Mouse (Mus musculus) limb, embryonic 11.5 days (tissue): Measurements from ENCODE around the gene Olfr978. TPM values are rescaled to one million over a fixed set of nuclear protein-coding genes. Genes with fewer than 3 reads are reported as not detected.
"Not testable (repeated sequence)": the region's sequence is repeated elsewhere in the genome, so short reads cannot be mapped to it uniquely, and the experiment has no call there.

Experiments used
- ATAC-seq: fragments of 200-750 bp; cut with Nextera tagmentation; 2 replicates; pipeline ENCODE4 v1.8.0; 2017; ENCODE audit warnings: low read depth; ENCODE audit not compliant: insufficient number of reproducible peaks, low FRiP score, low TSS enrichment
- DNase-seq: peaks from one replicate; pipeline ENCODE4 v3.0.0-alpha.2; 2015; ENCODE audit warnings: low spot score
- H3K27ac ChIP-seq: fragments of 300-500 bp; sonication (generic); replicated peaks from 2 replicates; pipeline ENCODE4 v1.5.1; 2014; ENCODE audit warnings: low read depth, mild to moderate bottlenecking, low read length
- H3K27me3 ChIP-seq: fragments of 300-500 bp; sonication (generic); 2 replicates; pipeline ENCODE4 v1.6.1; 2014; ENCODE audit warnings: mild to moderate bottlenecking, low read length, mixed read lengths; ENCODE audit not compliant: control insufficient read depth, insufficient read depth
- H3K36me3 ChIP-seq: fragments of 300-500 bp; sonication (generic); 2 replicates; pipeline ENCODE4 v1.6.1; 2014; ENCODE audit warnings: mild to moderate bottlenecking, low read length, moderate library complexity, mixed read lengths; ENCODE audit not compliant: control insufficient read depth, insufficient read depth
- H3K4me1 ChIP-seq: fragments of 300-500 bp; sonication (generic); 2 replicates; pipeline ENCODE4 v1.6.1; 2014; ENCODE audit warnings: low read length, mixed read lengths; ENCODE audit not compliant: control insufficient read depth, insufficient read depth
- H3K4me2 ChIP-seq: fragments of 300-500 bp; sonication (generic); 2 replicates; pipeline ENCODE4 v1.6.1; 2014; ENCODE audit warnings: low read depth, mild to moderate bottlenecking, moderate library complexity; ENCODE audit not compliant: severe bottlenecking
- H3K4me3 ChIP-seq: fragments of 300-500 bp; sonication (generic); 2 replicates; pipeline ENCODE4 v1.5.1; 2014; ENCODE audit warnings: low read depth, low read length
- H3K9ac ChIP-seq: fragments of 300-500 bp; sonication (generic); 2 replicates; pipeline ENCODE4 v1.6.1; 2014; ENCODE audit warnings: mild to moderate bottlenecking, low read length
- H3K9me3 ChIP-seq: fragments of 300-500 bp; sonication (generic); 2 replicates; pipeline ENCODE4 v1.6.1; 2016; ENCODE audit warnings: low read length; ENCODE audit not compliant: control insufficient read depth
- WGBS: fragments of 180-500 bp; shearing (Covaris S2); extraction: QIAGEN DNeasy Blood & Tissue Kit; methylation state at CpG from one replicate; pipeline ENCODE4 v1.1.7; 2014; 5-methylcytosine and 5-hydroxymethylcytosine counted together
- polyA plus RNA-seq: library from polyadenylated mRNA; unstranded; fragments of >200 nt; fragmentation: Nextera tagmentation; extraction: Ambion mirVana; gene quantifications from 2 replicates; pipeline ENCODE4 v1.2.1, GENCODE M21; 2014

Olfr978 gene
- not detected in 2 replicates for polyA plus RNA-seq

- H3K27ac ChIP-seq, result no peak within 1 kb of the TSS
- WGBS, result 92% methylated on average over 2 of the region's 2 CpGs
These were observed at the start of gene Olfr978 for GRCm38 (mm10) chr9:39991813-39992212. Gene Olfr978 (plus strand): TSS chr9:39992113.

GRCm38 (mm10) chr9:39951946-39952345, 40.0 kb upstream of the Olfr978 start, which contains the start of gene Olfr975:
Gene Olfr975 (minus strand): TSS chr9:39952046.
- no peaks in the 10 kb centered on the region for H3K36me3 ChIP-seq
- H3K4me3 ChIP-seq, result no peak within 1 kb of the TSS
- H3K9me3 ChIP-seq, result no peaks in the 10 kb centered on the region
- DNase-seq, result no peak
- 65% methylated on average over 1 of the region's 1 CpGs for WGBS
- no peak within 1 kb of the TSS for H3K4me2 ChIP-seq
- no peak for ATAC-seq
- no peaks in the 10 kb centered on the region for H3K27me3 ChIP-seq
- no peak within 1 kb of the TSS for H3K27ac ChIP-seq
- no peaks in the 10 kb centered on the region for H3K4me1 ChIP-seq
- H3K9ac ChIP-seq, result no peak within 1 kb of the TSS

More at GRCm38 (mm10) chr9:39991813-39992212, at the start of gene Olfr978:
- Histone ChIP-seq H3K36me3 (no peaks in the 10 kb centered on the region), H3K9me3 (no peaks in the 10 kb centered on the region), H3K4me1 (no peaks in the 10 kb centered on the region), H3K27me3 (no peaks in the 10 kb centered on the region), H3K4me2 (no peak within 1 kb of the TSS), H3K4me3 (no peak within 1 kb of the TSS), H3K9ac (no peak within 1 kb of the TSS)
- no peak for ATAC-seq
- no peak for DNase-seq

- H3K4me3 ChIP-seq, H3K27me3 ChIP-seq, H3K9ac ChIP-seq, ATAC-seq, DNase-seq, H3K4me1 ChIP-seq, H3K9me3 ChIP-seq, H3K4me2 ChIP-seq, H3K36me3 ChIP-seq, H3K27ac ChIP-seq: not testable (repeated sequence)
- 85% methylated on average over 6 of the region's 9 CpGs for WGBS
These were observed 30.9 kb upstream of the Olfr978 start, which contains the start of gene Olfr976 for GRCm38 (mm10) chr9:39961033-39961432. Gene Olfr976 (minus strand): TSS chr9:39961133.

GRCm38 (mm10) chr9:39976581-39977145, 15.2 kb upstream of the Olfr978 start:
- ATAC-seq, H3K4me2 ChIP-seq, H3K9ac ChIP-seq, H3K4me1 ChIP-seq, DNase-seq, H3K36me3 ChIP-seq, H3K27ac ChIP-seq, H3K27me3 ChIP-seq, H3K9me3 ChIP-seq, H3K4me3 ChIP-seq: not testable (repeated sequence)
- WGBS, result 95% methylated on average over 1 of the region's 1 CpGs

- DNase-seq (no peak), ATAC-seq (no peak)
- Histone ChIP-seq H3K27me3 (no peaks in the 10 kb centered on the region), H3K27ac (no peak within 1 kb of the TSS), H3K4me1 (no peaks in the 10 kb centered on the region), H3K4me2 (no peak within 1 kb of the TSS), H3K9ac (no peak within 1 kb of the TSS), H3K9me3 (no peaks in the 10 kb centered on the region), H3K4me3 (no peak within 1 kb of the TSS), H3K36me3 (no peaks in the 10 kb centered on the region)
- 97% methylated on average over 1 of the region's 1 CpGs for WGBS
These were observed 11.5 kb downstream of the Olfr978 start, which contains the start of gene Olfr979 for GRCm38 (mm10) chr9:40003365-40003764. Gene Olfr979 (minus strand): TSS chr9:40003465.

- no peaks in the 10 kb centered on the region for H3K9me3 ChIP-seq
- no peaks in the 10 kb centered on the region for H3K36me3 ChIP-seq
- no peak within 1 kb of the TSS for H3K9ac ChIP-seq
- H3K4me2 ChIP-seq, result no peak within 1 kb of the TSS
- no peak within 1 kb of the TSS for H3K4me3 ChIP-seq
- ATAC-seq (no peak), DNase-seq (no peak)
- H3K27me3 ChIP-seq, result no peaks in the 10 kb centered on the region
- 85% methylated on average over 1 of the region's 1 CpGs for WGBS
- H3K4me1 ChIP-seq, result no peaks in the 10 kb centered on the region
- H3K27ac ChIP-seq, result no peak within 1 kb of the TSS
These were observed 17.6 kb downstream of the Olfr978 start, which contains the start of gene Olfr980 for GRCm38 (mm10) chr9:40009482-40009881. Gene Olfr980 (minus strand): TSS chr9:40009582.

- 61% methylated on average over 2 of the region's 2 CpGs for WGBS
- no peak within 1 kb of the TSS for H3K4me3 ChIP-seq
- H3K4me2 ChIP-seq, result no peak within 1 kb of the TSS
- no peaks in the 10 kb centered on the region for H3K36me3 ChIP-seq
- H3K27ac ChIP-seq, result no peak within 1 kb of the TSS
- no peak within 1 kb of the TSS for H3K9ac ChIP-seq
- ATAC-seq (no peak), DNase-seq (no peak)
- no peaks in the 10 kb centered on the region for H3K4me1 ChIP-seq
- no peaks in the 10 kb centered on the region for H3K9me3 ChIP-seq
- H3K27me3 ChIP-seq, result no peaks in the 10 kb centered on the region
These were observed 29.3 kb downstream of the Olfr978 start, which contains the start of gene Olfr981 for GRCm38 (mm10) chr9:40021164-40021563. Gene Olfr981 (plus strand): TSS chr9:40021464.
